Mouse (Mus musculus): ENCODE measurements around the gene Inf2.

DNA sequence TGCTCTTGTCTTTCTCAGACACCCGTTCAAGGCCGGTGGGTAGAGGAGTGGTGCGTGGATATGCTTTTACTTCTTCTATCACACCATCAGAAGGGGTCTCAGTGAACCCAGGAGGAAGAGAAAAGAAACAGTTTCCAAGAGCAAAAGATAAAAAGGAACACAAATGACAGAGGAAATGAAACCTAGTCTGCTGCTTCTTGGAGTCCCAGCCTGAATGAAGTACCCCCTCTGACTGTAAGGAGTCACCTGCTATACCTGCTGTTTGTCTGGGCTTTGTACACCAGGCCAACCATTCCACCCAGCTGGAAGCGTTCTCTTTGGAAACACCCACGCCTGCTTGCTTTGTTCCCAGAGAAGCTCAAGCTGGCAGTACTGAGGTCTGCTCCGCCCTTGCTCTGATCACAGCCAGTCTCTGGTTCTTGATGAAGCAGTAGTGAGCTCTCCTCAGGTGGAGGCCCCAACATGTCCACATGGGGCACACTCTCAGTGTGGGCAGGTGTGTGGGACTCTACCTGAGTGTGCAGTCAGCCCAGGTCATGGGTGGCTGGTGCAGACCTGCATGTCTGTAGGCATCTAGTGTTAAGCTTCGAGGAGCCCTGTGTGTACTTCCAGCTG lies 2.6 kb upstream of the Inf2 start:
- no peak for TF ChIP-seq POLR2A (IDR thresholded peaks at IDR 0.05; ENCODE audit: control insufficient read depth, low read depth, low read length)
- TF ChIP-seq CTCF (IDR thresholded peaks at IDR 0.05; ENCODE audit: control insufficient read depth, insufficient read depth, insufficient replicate concordance, low read depth, low read length), result no peak
